Mouse (Mus musculus) c-Kit-positive CD71-positive TER-119-negative erythroid progenitor cells, embryonic 14.5 days (primary cell): ENCODE measurements around the gene Smim24.

Source experiments
- DNase-seq: peaks from one replicate; pipeline ENCODE4 v3.0.0-alpha.2; 2013; ENCODE audit warnings: low read depth

Gene Smim24

GRCm38 (mm10) chr10:81434361-81435263, 41.8 kb downstream of the Smim24 start:
- no peak for DNase-seq

DNA sequence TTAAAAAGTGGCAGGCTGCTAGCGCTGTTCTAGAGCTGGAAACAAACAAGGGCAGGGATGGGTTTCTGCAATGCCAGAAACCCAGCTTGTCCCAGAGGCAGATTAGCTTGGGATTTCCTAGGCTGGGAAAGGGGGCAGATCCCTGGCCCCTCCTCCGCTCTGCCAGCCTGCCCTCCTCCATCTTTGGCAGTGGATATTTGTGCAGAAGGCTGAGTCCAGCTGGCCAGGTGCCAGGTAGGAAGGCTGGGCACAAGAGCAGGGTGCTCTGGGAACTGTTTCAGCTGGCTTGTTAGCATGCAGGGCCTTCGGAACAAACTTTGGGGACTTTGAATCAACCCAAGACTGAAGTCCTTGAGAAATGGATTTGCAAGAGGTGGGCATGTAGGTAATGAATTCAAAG, 42.6 kb downstream of the Smim24 start:
- no peak for DNase-seq

- no peak for DNase-seq
These were observed 48.2 kb downstream of the Smim24 start for GRCm38 (mm10) chr10:81441019-81441418.
